Mouse (Mus musculus) hindbrain, embryonic 16.5 days (tissue): ENCODE data around the gene Gm33543. TPM values are rescaled to one million over a fixed set of nuclear protein-coding genes. Genes with fewer than 3 reads are reported as not detected.

Experiments
- ATAC-seq: fragments of 200-750 bp; cut with Nextera tagmentation; 2 replicates; pipeline ENCODE4 v1.8.0; 2017; ENCODE audit warnings: moderate TSS enrichment, moderate library complexity
- H3K27ac ChIP-seq: fragments of 300-500 bp; sonication (generic); 2 replicates; pipeline ENCODE4 v1.5.1; 2014; ENCODE audit warnings: low read depth, mild to moderate bottlenecking, control low read depth, low read length, moderate library complexity
- H3K27me3 ChIP-seq: fragments of 300-500 bp; sonication (generic); replicated peaks from 2 replicates; pipeline ENCODE4 v1.6.1; 2014; ENCODE audit warnings: low read length; ENCODE audit not compliant: control insufficient read depth, insufficient read depth
- H3K36me3 ChIP-seq: fragments of 300-500 bp; sonication (generic); 2 replicates; pipeline ENCODE4 v1.6.1; 2014; ENCODE audit warnings: mild to moderate bottlenecking, low read length, moderate library complexity, mixed read lengths; ENCODE audit not compliant: control insufficient read depth, insufficient read depth
- H3K4me1 ChIP-seq: fragments of 300-500 bp; sonication (generic); 2 replicates; pipeline ENCODE4 v1.6.1; 2014; ENCODE audit warnings: low read depth, low read length; ENCODE audit not compliant: control insufficient read depth, insufficient read depth
- H3K4me2 ChIP-seq: fragments of 300-500 bp; sonication (generic); 2 replicates; pipeline ENCODE4 v1.6.1; 2014; ENCODE audit warnings: mild to moderate bottlenecking, low read length, control low read depth, moderate library complexity
- H3K4me3 ChIP-seq: fragments of 300-500 bp; sonication (generic); 2 replicates; pipeline ENCODE4 v1.5.1; 2014; ENCODE audit warnings: mild to moderate bottlenecking, low read length, control low read depth, moderate library complexity
- H3K9ac ChIP-seq: fragments of 300-500 bp; sonication (generic); 2 replicates; pipeline ENCODE4 v1.6.1; 2014; ENCODE audit warnings: low read depth, mild to moderate bottlenecking, control low read depth, low read length, moderate library complexity
- H3K9me3 ChIP-seq: fragments of 300-500 bp; sonication (generic); 2 replicates; pipeline ENCODE4 v1.6.1; 2014; ENCODE audit warnings: mild to moderate bottlenecking, low read length, moderate library complexity; ENCODE audit not compliant: control insufficient read depth
- WGBS: fragments of 180-500 bp; shearing (Covaris S2); extraction: QIAGEN DNeasy Blood & Tissue Kit; methylation state at CpG from one replicate; pipeline ENCODE4 v1.1.7; 2014; 5-methylcytosine and 5-hydroxymethylcytosine counted together
- polyA plus RNA-seq: library from polyadenylated mRNA; unstranded; fragments of >200 nt; fragmentation: Nextera tagmentation; extraction: Ambion mirVana; gene quantifications from 2 replicates; pipeline ENCODE4 v1.2.1, GENCODE M21; 2015

Gene Gm33543
- polyA plus RNA-seq, 1 experiment from 2014 or later: not detected

DNA sequence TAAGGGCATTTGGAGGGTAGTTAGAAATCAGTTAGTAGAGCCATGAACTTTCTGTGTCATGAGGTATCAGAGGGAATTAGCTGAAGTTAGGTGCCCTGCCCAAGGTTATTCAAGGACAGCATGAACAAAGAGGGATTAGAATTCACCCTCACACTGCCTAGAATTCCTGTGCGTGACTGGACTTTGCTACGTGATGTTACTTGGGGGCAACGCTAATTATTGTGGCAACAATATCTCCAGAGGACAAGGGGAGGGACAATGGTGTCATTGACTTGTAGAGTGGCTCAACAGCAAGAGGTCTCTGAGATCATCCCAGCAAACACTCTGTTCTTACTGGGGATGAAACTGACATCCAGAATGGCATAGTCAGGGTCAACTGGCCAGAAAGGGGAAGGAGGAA, 2.9 kb downstream of the Gm33543 start:
- H3K9me3 ChIP-seq: no peaks in the 10 kb centered on the region
- H3K27me3 ChIP-seq: no peaks in the 10 kb centered on the region
- no peaks in the 10 kb centered on the region for H3K4me1 ChIP-seq
- no peak overlapping the region for H3K9ac ChIP-seq
- WGBS: 52% methylated on average over 3 of the region's 3 CpGs
- H3K36me3 ChIP-seq: no peaks in the 10 kb centered on the region
- ATAC-seq: no peak
- H3K27ac ChIP-seq: no peak overlapping the region
- H3K4me3 ChIP-seq: no peak overlapping the region
- no peak overlapping the region for H3K4me2 ChIP-seq

DNA sequence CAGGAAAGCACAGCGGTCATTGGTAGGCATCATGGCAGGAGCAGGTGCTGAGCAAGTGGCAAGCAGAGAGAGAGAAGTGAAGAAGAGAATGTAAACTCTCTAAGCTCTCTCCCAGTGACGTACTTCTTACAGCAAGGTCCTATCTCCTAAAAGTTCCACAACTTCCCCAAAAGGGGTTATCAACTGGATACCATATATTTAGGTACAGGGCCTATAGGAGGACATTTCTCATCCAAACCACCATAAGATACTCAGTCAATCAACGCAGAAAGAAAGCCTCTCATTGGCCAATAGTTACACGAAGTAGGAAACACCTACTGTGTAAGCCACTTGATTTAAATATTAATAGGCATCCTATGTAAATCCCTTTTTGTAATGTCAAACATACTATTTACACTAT, 3.7 kb downstream of the Gm33543 start:
- no peak overlapping the region for H3K4me3 ChIP-seq
- ATAC-seq: no peak
- no peaks in the 10 kb centered on the region for H3K27me3 ChIP-seq
- no peaks in the 10 kb centered on the region for H3K4me1 ChIP-seq
- no peaks in the 10 kb centered on the region for H3K9me3 ChIP-seq
- no peak overlapping the region for H3K4me2 ChIP-seq
- H3K36me3 ChIP-seq: no peaks in the 10 kb centered on the region
- no peak overlapping the region for H3K9ac ChIP-seq
- no peak overlapping the region for H3K27ac ChIP-seq
- 91% methylated on average over 4 of the region's 4 CpGs for WGBS

DNA sequence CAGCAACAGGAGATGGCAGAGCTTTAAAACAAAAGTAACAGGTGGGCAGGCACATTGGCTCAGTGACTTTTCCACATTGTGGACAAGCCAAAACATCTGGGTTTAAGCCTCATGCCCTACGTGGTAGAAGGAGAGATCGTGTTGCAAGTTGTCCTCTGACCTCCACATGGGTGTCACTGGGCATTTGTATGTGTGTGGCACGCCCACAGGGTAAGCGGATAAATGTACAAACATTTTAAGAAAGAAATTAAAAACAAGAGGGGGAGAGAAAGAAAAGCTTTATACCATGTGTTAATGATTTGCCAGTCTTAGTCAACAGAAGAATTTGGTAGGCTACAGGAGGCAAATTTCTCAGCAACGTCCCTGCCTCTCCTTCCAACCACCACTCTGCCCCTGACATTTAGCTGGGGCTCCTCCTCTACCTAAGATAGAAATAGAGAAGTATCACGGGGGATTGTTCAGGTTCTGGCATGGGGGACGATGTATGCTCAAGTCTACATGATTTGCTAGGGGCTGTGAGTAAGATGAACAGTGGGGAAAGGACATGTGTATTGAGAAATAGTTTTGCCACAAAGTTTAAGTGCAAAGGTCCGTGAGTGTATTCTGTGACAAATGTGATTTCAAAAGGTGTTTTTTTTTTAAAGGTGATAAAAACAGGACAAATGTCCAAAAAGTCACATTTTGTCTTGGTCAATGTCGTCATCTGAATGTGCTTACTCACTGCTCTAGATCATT, 6.0 kb downstream of the Gm33543 start:
- Histone ChIP-seq H3K9me3 (no peaks in the 10 kb centered on the region), H3K4me3 (no peak overlapping the region), H3K27me3 (no peaks in the 10 kb centered on the region), H3K27ac (no peak overlapping the region), H3K4me2 (no peak overlapping the region), H3K36me3 (no peaks in the 10 kb centered on the region), H3K4me1 (no peaks in the 10 kb centered on the region), H3K9ac (no peak overlapping the region)
- 84% methylated on average over 9 of the region's 9 CpGs for WGBS
- no peak for ATAC-seq

DNA sequence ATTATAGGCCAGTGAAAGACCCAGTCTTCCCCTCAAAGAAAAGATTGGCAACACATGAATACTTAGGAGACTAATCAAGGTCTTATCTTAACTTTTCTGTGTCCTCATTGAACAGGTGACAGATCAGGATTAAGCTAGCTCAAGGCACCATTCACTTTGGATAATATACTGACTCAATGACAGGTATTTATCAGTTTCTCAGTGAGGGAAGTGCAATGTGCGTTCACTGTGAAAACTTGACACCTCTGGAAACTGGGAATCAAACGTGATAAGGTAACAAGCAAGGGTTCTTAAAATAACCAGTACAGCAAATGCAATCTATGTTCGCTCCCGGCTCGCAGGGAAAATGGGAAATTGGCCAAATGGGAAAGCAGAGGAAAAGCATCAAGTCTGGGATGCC, 11.8 kb downstream of the Gm33543 start:
- no peaks in the 10 kb centered on the region for H3K9me3 ChIP-seq
- WGBS: 83% methylated on average over 5 of the region's 5 CpGs
- no peak overlapping the region for H3K4me3 ChIP-seq
- no peaks in the 10 kb centered on the region for H3K4me1 ChIP-seq
- no peak for ATAC-seq
- no peak overlapping the region for H3K4me2 ChIP-seq
- no peak overlapping the region for H3K9ac ChIP-seq
- no peaks in the 10 kb centered on the region for H3K27me3 ChIP-seq
- no peak overlapping the region for H3K27ac ChIP-seq
- H3K36me3 ChIP-seq: no peaks in the 10 kb centered on the region

DNA sequence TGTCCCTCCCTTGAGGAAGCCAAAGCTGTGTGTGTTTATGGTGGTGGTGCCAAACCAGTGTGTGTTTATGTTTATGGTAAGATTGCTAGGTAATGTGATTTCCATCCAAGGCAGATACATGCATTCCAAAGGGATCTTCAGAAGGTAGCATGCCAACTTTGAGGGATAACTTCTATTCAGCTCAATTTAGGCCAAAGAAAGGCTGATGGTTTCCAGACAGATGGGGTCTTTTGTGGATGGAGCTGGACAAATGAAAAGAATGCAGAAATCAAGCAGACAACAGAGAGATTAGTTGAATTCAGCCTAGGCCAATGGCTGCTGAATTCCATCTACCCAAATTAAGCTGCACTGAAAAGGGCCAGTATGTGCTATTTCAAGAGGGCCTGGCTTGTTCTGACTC, 13.3 kb downstream of the Gm33543 start:
- Histone ChIP-seq H3K4me3 (no peak overlapping the region), H3K9ac (no peak overlapping the region), H3K36me3 (no peaks in the 10 kb centered on the region), H3K4me1 (no peaks in the 10 kb centered on the region), H3K9me3 (no peaks in the 10 kb centered on the region), H3K27me3 (no peaks in the 10 kb centered on the region), H3K4me2 (no peak overlapping the region), H3K27ac (no peak overlapping the region)
- ATAC-seq: no peak

DNA sequence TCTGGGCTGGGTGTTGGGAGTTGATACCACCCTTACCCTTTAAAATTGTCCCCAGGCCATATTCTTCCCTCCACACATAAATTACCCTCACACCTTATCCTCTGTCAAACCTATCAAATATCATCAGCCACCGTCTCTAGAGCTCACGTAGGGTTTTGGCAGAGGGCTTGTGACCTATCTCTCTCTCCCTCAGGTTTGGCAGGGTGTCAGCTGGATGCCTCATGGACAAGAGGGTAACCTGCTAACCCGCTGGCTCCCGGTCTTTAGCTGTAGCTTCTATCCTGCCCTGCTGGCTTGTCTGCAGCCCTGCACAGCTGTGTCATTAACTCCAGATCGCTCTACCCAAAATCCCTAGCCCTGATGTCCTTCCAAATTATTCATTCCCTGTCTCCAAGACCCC, 14.4 kb downstream of the Gm33543 start:
- no peak overlapping the region for H3K4me3 ChIP-seq
- WGBS: 80% methylated on average over 5 of the region's 5 CpGs

DNA sequence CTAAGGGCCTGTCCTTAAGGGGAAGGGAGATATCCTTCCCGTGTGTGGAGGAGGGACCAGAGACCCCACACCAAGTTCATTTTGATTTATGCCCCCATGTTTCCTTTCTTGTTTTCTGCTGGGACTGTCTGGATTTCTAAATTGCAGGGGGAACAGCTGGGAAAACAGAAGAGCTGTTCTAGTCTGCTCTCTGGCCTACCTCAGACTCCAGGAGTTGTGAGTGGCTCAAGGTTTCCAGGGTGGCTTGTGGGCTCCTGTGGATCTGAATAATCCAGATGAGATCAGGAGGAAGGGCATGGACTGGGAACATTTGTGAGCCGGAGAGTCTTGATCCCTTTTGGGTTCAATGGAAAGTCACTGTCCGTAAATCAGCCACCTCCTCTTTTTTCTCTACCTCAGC, 17.1 kb downstream of the Gm33543 start:
- Histone ChIP-seq H3K9ac (no peak overlapping the region), H3K27ac (no peak overlapping the region), H3K4me2 (no peak overlapping the region), H3K36me3 (no peaks in the 10 kb centered on the region), H3K4me1 (no peaks in the 10 kb centered on the region), H3K4me3 (no peak overlapping the region), H3K9me3 (no peaks in the 10 kb centered on the region), H3K27me3 (no peaks in the 10 kb centered on the region)
- no peak for ATAC-seq
- WGBS: 41% methylated on average over 3 of the region's 3 CpGs

More for the DNA sequence above, 14.4 kb downstream of the Gm33543 start:
- no peak overlapping the region for H3K27ac ChIP-seq
- H3K4me1 ChIP-seq: no peaks in the 10 kb centered on the region
- no peaks in the 10 kb centered on the region for H3K9me3 ChIP-seq
- no peak overlapping the region for H3K4me2 ChIP-seq
- H3K36me3 ChIP-seq: no peaks in the 10 kb centered on the region
- H3K9ac ChIP-seq: no peak overlapping the region
- ATAC-seq: no peak
- H3K27me3 ChIP-seq: no peaks in the 10 kb centered on the region

DNA sequence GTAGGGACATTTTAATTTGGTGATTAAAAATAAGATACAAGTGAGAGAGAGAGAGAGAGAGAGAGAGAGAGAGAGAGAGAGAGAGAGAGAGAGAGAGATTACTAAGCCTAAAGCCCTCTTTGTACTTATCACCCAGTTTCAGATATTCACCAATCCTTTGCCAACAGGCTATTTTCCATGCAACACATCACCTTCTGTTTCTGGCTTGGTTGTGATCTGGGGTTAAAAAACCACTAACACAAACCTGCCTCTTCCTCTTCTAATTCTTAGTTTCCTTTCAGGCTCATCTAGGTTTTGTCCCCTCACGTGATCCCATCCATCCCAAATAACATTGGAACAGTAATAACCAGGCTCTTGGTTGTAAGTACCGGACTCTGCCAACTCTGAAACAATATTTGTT, 24.2 kb downstream of the Gm33543 start:
- WGBS: 92% methylated on average over 2 of the region's 2 CpGs
- Histone ChIP-seq H3K27me3 (no peaks in the 10 kb centered on the region), H3K4me1 (no peaks in the 10 kb centered on the region; the same call in 1 of the 2 replicates), H3K36me3 (no peaks in the 10 kb centered on the region), H3K9me3 (no peaks in the 10 kb centered on the region), H3K4me3 (no peak overlapping the region), H3K4me2 (no peak overlapping the region), H3K27ac (no peak overlapping the region), H3K9ac (no peak overlapping the region)
- ATAC-seq: no peak

DNA sequence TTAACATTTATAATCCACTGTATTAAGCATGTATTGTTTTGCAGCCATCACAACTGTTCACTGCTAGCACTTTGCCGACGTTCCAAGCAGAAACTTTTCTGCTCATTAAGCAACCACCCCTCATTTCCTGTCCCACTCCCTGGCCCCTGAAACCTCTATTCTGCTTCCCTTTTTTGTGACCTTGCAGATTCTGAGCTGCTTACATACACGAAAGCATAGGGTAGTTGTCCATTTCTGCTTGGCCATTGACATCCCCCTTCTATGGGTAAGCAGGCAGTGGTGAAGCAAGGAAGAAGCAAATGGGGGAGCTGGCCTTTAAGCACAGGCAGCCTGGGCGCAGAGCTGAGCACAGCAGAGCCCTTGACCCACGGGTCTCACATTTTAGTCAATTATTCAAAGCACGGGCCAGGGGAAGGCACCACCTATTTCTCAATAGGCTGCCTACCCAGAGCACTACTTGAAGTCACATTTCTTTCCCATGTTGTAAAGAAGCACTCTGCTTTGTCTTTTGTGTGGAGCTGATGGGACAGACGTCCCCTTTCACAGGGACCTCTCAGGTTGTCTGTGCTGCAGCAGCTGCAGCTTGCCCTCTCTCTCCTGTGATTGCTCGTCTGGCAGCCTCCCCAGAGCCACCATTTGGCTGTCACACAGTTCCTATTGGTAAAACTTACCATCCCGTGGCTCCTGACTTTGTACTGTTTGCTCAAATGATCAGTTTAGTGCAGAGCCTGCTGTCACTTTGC, 25.1 kb downstream of the Gm33543 start:
- WGBS: 32% methylated on average over 9 of the region's 9 CpGs
- H3K4me2 ChIP-seq: no peak overlapping the region
- H3K4me3 ChIP-seq: no peak overlapping the region
- ATAC-seq: peak; percentile 76
- H3K36me3 ChIP-seq: no peaks in the 10 kb centered on the region
- no peaks in the 10 kb centered on the region; the same call in 1 of the 2 replicates for H3K4me1 ChIP-seq
- H3K27me3 ChIP-seq: no peaks in the 10 kb centered on the region
- no peaks in the 10 kb centered on the region for H3K9me3 ChIP-seq
- no peak overlapping the region for H3K27ac ChIP-seq
- H3K9ac ChIP-seq: no peak overlapping the region
